Mouse (Mus musculus): ENCODE data around the gene Baiap2l2. TPM values are rescaled to one million over a fixed set of nuclear protein-coding genes. Genes with fewer than 3 reads are reported as not detected.
"Not testable (repeated sequence)": the region's sequence is repeated elsewhere in the genome, so short reads cannot be mapped to it uniquely, and the experiment has no call there.

Gene Baiap2l2
- total RNA-seq, 1 experiment from 2014 or later: 0.57 TPM

- no peak for ATAC-seq (replicated peaks; ENCODE audit: insufficient number of reproducible peaks, low FRiP score, low TSS enrichment, poor library complexity, severe bottlenecking)
Measured at GRCm38 (mm10) chr15:79242574-79243233, 42.6 kb downstream of the Baiap2l2 start.

GRCm38 (mm10) chr15:79238036-79238435 lies 47.3 kb downstream of the Baiap2l2 start:
- ATAC-seq (replicated peaks; ENCODE audit: insufficient number of reproducible peaks, low FRiP score, low TSS enrichment, poor library complexity, severe bottlenecking): no peak

DNA sequence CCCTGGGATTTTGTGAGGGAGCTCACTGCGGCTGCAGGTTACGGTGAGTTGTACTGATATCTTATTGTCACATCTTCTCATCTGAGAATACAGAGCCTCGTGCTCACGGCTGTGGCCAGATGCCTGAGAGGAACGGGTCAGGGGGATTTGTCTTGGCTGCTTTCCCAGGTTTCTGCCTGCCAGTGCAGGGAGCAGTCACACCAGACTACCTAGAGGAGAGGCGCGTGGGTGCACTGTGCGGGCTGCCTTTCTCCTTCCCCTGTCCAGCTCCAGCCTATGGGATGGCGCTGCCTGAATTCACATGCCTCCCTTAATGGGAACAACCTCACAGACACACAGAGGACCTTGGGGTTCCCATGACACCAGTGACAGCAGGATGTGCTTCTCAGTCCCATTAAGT lies 50.1 kb downstream of the Baiap2l2 start:
- no peak for ATAC-seq (replicated peaks; ENCODE audit: insufficient number of reproducible peaks, low FRiP score, low TSS enrichment, poor library complexity, severe bottlenecking)

- peak; percentile 84 for ATAC-seq (replicated peaks; ENCODE audit: insufficient number of reproducible peaks, low FRiP score, low TSS enrichment, poor library complexity, severe bottlenecking)
Measured at GRCm38 (mm10) chr15:79229058-79229821, 56.1 kb downstream of the Baiap2l2 start, which contains the start of the genes Pick1 and Gm49486. Gene Pick1, plus strand, starts transcription at chr15:79229173. Gene Gm49486, plus strand, starts transcription at chr15:79229391.

DNA sequence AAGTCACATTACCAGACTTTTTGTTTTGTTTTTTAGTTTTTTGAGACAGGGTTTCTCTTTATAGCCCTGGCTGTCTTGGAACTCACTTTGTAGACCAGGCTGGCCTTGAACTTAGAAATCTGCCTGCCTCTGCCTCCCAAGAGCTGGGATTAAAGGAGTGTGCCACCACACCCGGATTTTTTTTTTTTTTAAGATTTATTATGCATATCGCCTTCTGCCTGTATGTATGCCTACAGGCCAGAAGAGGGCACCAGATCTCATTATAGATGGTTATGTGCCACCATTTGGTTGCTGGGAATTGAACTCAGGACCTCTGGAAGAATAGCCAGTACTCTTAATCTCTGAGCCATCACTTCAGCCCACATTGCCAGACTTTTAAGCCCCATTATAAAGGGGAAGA lies 59.6 kb downstream of the Baiap2l2 start:
- not testable (repeated sequence) for ATAC-seq (replicated peaks; ENCODE audit: insufficient number of reproducible peaks, low FRiP score, low TSS enrichment, poor library complexity, severe bottlenecking)

DNA sequence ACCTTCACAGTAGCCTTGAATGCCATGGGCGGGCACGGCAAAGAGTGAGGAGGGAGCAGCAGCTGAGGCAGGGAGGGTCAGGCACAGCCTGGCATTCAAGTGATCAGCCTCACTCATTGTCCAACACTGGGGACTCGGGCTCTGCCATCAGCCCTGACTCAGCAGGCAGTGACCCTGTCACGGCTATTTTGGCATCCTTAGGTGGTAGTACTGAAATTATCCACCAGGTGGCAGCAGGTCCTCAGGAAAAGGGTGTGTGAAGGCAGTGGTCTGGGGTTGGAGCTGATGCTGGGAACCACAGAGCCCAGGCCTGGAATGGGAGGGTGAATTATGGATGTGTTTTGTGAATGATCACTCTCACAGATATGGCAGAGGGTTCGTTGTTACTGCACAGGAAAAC lies 60.7 kb downstream of the Baiap2l2 start:
- ATAC-seq (replicated peaks; ENCODE audit: insufficient number of reproducible peaks, low FRiP score, low TSS enrichment, poor library complexity, severe bottlenecking): peak; percentile 87

DNA sequence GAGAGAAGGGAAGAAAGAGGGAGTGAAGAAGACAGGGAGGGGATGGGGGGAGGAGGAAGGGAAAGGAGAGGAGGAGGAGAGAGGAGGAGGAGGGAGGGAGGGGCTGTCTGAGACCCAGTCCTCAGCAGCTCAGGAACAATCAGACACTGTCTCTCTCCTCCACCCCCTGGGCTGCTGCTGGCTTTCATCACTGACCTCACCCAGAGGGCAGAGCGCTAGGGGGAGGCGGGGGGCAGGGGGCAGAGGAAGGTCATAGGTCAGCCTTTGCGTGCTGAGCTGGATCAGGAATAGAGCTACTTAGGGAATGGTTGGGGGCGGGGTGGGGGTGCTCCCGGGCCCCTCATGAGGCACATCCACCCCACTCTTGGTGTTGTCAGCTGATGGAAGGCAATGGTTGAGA lies 61.7 kb downstream of the Baiap2l2 start:
- no peak for ATAC-seq (replicated peaks; ENCODE audit: insufficient number of reproducible peaks, low FRiP score, low TSS enrichment, poor library complexity, severe bottlenecking)

- no peak for ATAC-seq (replicated peaks; ENCODE audit: insufficient number of reproducible peaks, low FRiP score, low TSS enrichment, poor library complexity, severe bottlenecking)
Measured at GRCm38 (mm10) chr15:79219572-79219971, 65.8 kb downstream of the Baiap2l2 start.

DNA sequence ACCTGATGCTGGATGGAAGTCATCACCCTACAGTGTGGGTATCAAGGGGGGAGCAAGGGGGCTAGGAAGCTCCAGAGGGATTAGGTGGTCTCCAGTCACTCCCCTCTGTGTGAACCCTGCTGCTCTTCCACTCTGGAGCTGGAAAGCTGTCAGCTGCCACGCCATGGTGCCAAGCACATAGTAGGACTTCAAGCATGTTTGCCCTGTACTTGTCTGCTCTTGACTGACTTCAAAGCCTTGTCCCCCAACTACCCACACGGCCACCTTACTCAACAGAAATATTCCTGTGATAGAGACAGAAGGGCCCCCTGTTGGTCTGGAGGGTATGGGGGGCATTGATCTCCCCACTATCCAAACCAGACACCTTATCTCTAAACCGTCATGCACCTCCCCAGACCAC lies 69.1 kb downstream of the Baiap2l2 start:
- ATAC-seq (replicated peaks; ENCODE audit: insufficient number of reproducible peaks, low FRiP score, low TSS enrichment, poor library complexity, severe bottlenecking): no peak

DNA sequence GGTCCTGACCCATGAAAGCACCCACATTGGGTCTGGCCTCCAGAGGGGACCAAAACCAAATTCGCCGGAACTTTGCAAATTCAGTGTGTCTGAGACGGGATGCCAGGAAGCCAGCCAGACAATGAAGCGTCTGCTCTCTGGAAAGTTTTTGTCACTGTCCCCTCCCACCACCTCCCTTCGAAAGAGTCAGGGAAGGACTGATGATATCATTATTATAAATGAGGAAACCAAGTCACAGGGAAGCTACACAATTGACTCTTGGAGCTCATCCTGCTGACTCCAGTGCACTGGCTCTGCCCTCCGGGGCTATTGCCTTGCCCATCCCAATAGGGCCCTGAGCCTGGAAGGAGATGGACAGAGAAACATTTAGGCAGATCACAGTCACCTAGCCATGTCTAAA lies 71.7 kb downstream of the Baiap2l2 start:
- no peak for ATAC-seq (replicated peaks; ENCODE audit: insufficient number of reproducible peaks, low FRiP score, low TSS enrichment, poor library complexity, severe bottlenecking)

DNA sequence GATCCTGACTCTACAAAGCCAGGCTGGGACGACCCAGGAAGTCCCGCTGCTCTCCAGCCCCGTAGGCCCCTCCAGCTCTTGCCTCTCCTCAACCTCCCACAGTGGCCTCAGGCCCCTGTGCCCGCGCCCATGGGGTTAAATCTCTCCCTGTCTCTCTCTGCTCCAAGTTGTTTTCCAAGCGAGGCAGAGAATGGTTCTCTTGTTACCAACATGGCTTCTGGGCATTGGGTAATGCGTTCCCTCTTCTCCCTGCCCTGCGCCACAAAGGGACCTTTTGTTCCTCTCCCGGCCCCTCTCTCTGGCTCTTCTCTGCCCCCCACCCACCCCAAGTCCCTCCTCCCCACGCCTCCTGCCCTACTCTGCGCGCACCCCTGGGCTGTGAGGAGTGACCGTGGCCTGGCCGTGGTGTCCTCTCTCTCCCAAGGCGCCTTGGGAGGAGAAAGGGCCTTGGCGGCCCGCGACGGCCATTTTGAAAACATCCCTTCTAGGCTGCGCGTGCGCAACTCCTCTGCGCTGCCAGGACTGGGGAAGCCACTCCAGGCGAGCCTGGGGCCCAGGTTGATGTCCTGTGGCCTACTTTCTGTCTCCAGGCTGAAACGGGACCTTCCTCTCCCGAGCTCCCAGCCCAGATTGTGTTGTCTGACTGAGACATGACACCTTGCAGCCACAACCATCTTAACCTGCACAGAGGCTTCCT lies 72.4 kb downstream of the Baiap2l2 start:
- ATAC-seq (replicated peaks; ENCODE audit: insufficient number of reproducible peaks, low FRiP score, low TSS enrichment, poor library complexity, severe bottlenecking): no peak

DNA sequence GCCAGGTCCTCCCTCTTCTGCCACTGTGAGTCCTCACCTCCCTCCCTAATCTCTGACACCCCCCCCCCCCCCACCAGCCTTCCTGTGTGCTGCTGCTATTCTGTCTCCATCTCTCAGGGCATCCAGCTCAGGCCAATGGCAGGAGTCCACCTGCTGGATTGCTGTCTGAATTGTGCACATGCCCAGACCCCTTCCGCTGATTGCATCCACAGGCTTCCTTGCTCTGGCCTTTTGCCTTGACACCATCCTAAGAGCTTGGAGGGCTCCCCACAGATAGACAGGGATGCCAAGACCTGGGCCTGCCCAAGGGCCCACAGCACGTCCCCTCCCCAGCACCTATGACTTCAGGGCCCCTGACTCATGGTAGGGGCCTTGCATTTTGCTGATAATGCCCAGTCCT lies 75.0 kb downstream of the Baiap2l2 start:
- ATAC-seq (replicated peaks; ENCODE audit: insufficient number of reproducible peaks, low FRiP score, low TSS enrichment, poor library complexity, severe bottlenecking): no peak

GRCm38 (mm10) chr15:79208758-79209439 lies 76.4 kb downstream of the Baiap2l2 start:
- ATAC-seq (replicated peaks; ENCODE audit: insufficient number of reproducible peaks, low FRiP score, low TSS enrichment, poor library complexity, severe bottlenecking): peak; percentile 93

GRCm38 (mm10) chr15:79208211-79208610 lies 77.1 kb downstream of the Baiap2l2 start:
- no peak for ATAC-seq (replicated peaks; ENCODE audit: insufficient number of reproducible peaks, low FRiP score, low TSS enrichment, poor library complexity, severe bottlenecking)

Other genes starting within 250 kb of the Baiap2l2 start
- gene Galr3, start 243.7 kb downstream of the Baiap2l2 start, total RNA-seq (2017): not detected in 3 replicates
- gene Ankrd54, start 222.6 kb downstream of the Baiap2l2 start, total RNA-seq (2017): 8.1 to 17.1 TPM (median 13.3 TPM) in 3 replicates
- gene Eif3l, start 210.4 kb downstream of the Baiap2l2 start, total RNA-seq (2017): 102 to 117 TPM (median 113 TPM) in 3 replicates
- gene Micall1, start 176.6 kb downstream of the Baiap2l2 start, total RNA-seq (2017): 12.9 to 26.3 TPM (median 16.2 TPM) in 3 replicates
- 26.5 to 98.4 TPM (median 53.0 TPM) in 3 replicates for gene Polr2f, start 144.5 kb downstream of the Baiap2l2 start, total RNA-seq (2017)
- not detected in 3 replicates for gene 1700088E04Rik, start 144.3 kb downstream of the Baiap2l2 start, total RNA-seq (2017)
- gene Sox10, start 120.3 kb downstream of the Baiap2l2 start, total RNA-seq (2017): not detected in 3 replicates
- 7.2 to 13.7 TPM (median 8.1 TPM) in 3 replicates for gene Pick1, start 56.4 kb downstream of the Baiap2l2 start, total RNA-seq (2017)
- gene Gm49486, start 56.1 kb downstream of the Baiap2l2 start, total RNA-seq (2017): not detected in 3 replicates
- not detected in 3 replicates for gene Slc16a8, start 30.8 kb downstream of the Baiap2l2 start, total RNA-seq (2017)
- 1.1 to 5.4 TPM (median 3.4 TPM) in 3 replicates for gene Pla2g6, start 42.9 kb upstream of the Baiap2l2 start, total RNA-seq (2017)
- 9.8 to 14.5 TPM (median 10.4 TPM) in 3 replicates for gene Maff, start 61.1 kb upstream of the Baiap2l2 start, total RNA-seq (2017)
- gene Tmem184b, start 118.0 kb upstream of the Baiap2l2 start, total RNA-seq (2017): 10.6 to 25.9 TPM (median 19.9 TPM) in 3 replicates
- gene Csnk1e, start 170.0 kb upstream of the Baiap2l2 start, total RNA-seq (2017): 40.4 to 66.9 TPM (median 49.9 TPM) in 3 replicates
- gene Kcnj4, start 219.7 kb upstream of the Baiap2l2 start, total RNA-seq (2017): not detected in 3 replicates
- gene Kdelr3, start 230.9 kb upstream of the Baiap2l2 start, total RNA-seq (2017): not detected in 3 replicates